Mouse (Mus musculus) c-Kit-positive CD71-positive TER-119-positive erythroid progenitor cells, embryonic 14.5 days (primary cell): Measurements from ENCODE around the gene Slc45a2.
A peak's percentile ranks its signal among the peaks of the same experiment; 100 is the strongest.
"Not testable (repeated sequence)": the region's sequence is repeated elsewhere in the genome, so short reads cannot be mapped to it uniquely, and the experiment has no call there.

ENCODE experiments used
- DNase-seq: peaks from one replicate; pipeline ENCODE4 v3.0.0-alpha.2; 2013; ENCODE audit warnings: low spot score

Gene Slc45a2

DNA sequence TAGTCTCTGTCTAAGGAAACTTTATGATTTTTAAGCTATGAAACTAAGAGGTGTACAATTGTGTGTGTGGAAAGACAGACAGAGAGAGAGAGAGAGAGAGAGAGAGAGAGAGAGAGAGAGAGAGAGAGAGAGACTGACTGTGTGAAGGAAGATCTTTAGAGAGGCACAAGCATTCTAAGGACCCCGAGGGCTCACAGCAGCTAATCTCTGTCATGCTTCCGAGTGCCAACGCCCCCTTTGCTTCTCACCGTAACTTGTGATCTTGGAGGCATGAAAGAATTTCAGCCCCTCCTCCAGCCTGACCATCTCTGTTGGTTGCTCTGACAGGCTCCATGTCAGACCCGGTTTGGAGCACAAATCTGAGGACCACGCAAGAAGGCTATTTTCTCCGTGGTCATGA, at the start of gene Slc45a2:
TSS of gene Slc45a2 (plus strand) at position 301 of the 400 bp plus-strand sequence.
- no peak for DNase-seq

DNA sequence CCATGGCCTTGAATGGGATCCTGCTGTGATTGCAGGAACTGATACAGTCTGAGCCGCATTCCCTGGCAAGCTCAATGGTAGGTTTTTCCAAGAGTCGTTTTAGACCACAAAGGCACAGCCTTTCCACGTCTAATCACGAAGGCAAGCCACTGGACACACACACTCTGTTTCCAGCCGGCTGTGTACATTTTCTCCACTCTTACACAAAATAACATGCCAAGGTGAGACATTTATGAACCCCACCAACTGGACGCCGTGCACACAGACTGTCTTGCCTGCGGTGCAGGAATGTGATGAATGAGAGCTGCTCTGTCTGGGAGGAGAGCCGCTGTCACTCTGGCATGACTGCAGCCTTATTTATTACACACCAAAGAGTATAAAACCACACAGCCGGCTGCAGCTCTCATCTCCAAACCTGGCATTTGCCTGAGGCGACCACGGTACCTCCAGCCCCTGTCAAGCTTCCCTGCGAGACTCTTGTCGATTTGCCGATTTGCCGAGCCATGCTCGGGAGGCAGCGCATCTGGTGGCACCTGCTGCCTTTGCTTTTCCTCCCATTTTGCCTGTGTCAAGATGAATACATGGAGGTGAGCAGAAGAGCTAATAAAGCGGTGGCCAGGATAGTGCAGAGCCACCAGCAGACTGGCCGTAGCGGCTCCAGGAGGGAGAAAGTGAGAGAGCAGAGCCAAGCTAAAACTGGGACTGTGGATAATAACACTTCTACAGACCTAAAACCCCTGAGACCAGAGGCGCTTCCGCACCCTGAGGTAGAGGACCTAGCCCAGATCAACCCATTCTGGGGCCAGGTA, 48.4 kb upstream of the Slc45a2 start, which contains the start of gene C1qtnf3:
TSS of gene C1qtnf3 (plus strand) at position 382 of the 809 bp plus-strand sequence.
- no peak for DNase-seq

DNA sequence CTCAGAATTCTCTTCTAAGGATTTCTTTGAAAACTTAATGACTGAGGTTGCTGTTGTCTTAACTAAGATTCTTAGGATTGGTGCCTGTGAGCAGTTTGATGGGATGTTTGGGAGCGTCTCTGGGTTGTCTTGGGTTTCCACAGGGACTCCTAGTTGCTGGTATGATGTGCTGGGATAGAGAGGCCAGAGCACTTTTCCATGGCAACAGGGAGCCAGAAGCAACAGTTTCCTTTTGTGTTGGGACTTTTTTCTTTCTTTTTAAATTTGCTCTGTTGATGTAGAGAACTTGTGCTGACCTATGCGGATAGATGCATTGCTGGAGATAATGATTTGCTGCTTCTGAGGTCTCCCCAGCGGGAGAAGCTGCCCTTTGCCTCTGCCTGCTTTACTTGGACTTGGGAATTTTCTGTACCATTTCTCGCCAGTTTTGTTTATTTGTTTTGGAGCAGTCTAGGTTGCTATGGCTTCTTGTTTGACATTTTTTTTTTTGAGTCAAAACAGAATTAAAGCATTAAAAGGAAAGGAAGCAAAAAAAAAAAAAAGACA, 47.7 kb upstream of the Slc45a2 start:
- DNase-seq: no peak

DNA sequence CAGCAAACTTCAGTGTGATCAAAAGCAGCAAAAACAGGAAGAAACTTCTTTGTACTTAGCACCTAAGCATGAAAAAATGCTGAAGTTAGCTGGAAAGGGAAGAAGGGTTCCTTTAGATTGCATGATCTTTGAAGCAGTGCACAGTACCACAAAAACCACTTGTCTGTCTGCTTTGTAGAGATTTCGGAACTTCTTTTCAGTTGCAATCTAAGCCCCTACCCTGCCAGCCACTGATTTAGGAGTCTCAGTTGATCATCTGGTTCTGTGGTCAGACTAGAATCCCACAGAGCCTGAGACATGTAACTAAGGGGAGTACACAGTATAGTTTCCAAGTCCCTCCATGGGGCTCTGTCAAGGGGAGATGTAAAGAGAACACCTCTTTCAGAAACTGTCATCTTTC, 47.1 kb upstream of the Slc45a2 start:
- no peak for DNase-seq

DNA sequence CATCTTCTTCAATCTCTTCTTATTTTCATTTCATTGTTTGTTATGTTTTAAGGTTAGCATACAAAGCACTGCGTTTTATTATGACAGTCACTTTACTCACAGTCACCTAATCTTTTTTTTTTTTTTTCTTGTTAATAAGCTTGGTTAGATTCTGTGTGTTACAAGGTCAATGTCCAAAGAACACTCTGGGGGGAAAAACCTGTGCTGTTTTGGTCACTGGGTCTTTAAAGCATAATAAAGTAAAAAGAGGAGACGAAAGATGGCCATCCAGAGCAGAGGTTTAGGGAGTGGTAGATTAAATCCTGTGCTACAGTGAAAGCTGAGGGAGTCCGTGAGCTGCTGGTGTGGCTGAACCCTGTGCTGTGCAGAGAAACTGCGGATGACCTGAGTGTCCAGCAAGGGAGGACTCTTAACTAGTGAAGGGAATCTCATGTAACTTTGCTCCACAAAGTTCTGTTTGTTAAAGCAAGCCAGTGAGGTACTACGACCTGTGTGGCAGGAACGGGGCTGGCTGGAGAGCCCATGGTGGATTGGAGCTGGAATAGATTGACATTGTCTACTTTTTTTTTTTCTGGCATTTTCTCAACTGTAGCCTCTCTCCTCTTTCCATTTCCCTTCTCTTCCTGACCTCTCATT, 46.0 kb upstream of the Slc45a2 start:
- no peak for DNase-seq

DNA sequence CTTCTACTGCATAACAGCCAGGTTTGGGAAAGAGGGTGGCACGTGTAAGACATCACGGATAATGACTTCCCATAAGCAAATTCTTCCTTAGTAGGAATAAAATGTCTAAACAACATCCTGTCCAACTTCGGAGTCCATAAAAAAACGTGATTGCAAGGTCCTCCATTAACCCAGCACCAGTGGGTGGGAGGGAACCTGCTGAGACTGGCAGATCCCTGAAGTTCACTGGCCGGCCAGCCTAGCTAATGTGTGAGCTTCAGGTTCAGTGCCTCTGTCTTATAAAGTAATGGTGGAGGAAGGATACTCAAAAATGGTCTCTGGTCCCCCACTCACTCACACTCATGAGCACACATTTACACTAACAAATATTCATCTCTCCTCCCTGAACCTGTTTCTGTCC, 45.4 kb upstream of the Slc45a2 start:
- no peak for DNase-seq

DNA sequence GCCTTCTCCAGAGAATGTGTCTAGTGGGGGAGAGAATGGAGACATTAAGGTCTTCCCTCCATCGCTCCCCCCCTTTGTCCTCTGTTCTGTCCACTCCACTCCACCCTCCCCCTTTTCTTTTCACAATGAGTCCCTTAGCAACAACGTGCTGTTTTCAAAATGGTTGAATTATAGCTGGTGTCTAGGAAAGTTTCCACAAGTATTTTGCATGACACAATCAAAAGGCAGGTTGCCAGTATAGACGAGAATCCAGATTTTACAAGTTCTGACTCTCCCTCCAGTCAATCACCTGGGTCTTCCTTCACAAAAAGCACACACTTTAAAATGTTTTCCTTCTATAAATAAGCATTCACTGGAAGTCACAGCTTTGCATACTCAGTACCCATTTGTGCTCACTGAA, 43.8 kb upstream of the Slc45a2 start:
- no peak for DNase-seq

DNA sequence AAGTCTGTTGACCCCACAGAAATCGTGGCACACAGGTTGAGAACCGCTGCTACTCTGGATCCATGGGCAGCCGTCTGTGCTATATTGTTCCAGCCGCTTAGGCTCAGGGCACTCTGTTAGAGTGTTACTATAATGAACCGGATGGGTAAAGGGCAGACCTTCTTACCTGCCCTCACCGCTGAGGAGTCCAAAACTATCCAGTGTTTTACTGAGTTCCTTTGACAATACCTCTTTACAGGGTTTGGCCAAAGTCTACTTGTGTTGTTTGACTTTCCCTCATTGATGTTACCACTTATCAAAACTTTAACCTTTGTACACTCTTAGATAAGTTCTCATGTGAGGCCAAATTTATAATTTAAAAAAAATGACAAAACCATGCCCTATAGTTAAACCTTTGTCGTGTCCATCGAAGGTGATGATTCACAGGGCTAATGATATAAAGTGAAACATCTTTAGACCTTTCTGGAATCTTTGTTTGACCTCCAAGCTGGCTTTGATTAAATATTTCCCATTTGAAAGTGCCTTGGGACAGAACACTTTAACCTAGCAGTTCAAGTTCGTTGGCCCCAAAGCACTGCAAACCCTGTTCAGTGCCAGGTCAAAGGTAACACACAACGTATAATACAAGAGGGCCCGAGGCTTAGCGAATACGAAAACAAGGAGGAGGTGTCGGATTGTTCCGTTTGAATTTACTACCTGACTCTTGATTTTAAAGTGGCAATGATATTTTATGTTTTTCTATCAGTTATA, 41.1 kb upstream of the Slc45a2 start:
- DNase-seq: no peak

DNA sequence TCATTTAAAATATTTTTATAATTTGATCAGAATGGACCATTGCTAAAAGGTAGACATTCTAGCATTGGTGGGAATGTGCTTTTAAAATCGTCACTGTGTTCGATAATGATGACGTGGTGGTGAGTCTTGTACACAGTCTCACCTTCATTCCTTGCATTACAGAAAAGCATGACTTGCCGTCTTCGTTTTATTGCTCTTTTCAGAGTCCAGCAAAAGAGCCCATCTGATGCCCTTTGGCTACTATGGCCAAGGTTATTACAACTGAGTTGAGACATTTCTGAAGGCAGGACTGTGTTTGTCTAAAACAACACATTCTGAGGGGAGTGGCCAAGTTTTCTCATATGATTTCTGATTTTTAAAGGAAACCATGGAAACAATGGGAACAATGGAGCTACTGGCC, 40.3 kb upstream of the Slc45a2 start:
- DNase-seq: no peak

DNA sequence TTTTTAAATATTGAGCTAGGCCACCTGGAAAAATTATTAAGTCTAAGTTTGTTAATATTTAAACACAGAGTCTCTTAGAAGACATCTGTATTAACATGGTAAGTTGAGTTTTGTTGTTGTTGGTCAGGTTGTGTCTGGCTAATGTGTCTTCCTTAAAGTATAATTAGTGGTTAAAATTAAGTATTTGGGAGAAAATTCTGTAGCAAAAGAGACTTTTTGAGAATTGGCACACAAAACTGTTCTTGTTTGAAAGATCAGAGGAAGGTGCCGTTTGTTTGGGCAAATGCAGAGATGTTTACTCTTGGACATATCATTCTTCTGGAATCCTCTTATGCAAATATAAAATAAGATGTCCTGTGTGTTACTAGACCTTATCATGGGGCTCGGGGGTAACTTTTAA, 37.9 kb upstream of the Slc45a2 start:
- DNase-seq: no peak

DNA sequence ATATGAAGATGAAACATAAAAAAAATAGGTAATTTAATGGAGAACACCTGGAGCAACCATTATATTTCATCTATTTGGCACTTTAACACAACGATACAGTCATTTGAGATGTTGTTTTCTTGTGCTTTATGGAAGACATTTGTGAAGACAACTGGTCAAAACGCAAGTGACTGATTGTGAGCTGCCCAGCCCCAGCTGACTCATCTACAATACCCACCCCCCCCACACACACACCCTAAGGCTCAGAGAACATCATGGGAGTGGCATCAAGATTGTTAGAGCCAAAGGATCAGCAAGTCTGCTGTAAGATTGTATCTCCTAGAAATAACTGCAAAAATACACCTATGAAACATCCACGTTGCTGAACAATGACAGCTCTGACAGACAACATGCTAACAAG, 31.1 kb upstream of the Slc45a2 start:
- no peak for DNase-seq

DNA sequence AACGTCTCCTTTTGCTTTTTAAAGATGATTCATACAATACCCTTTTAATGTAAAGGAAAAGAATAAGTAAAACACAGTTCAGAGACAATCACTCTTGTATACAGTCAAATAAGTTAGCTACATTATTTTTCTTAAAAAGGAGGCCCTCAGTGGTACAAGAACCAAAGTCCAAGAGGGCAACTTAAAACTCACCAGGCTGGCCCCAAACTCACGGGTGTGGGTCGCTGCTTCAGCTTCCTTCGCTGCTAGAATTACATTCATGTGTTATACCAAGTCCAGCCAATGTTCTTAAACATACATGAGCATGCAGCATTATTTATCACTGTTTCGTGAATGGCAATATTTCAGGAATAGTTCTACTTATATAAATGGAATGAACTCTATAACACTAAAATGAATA, 29.7 kb upstream of the Slc45a2 start:
- DNase-seq: no peak

DNA sequence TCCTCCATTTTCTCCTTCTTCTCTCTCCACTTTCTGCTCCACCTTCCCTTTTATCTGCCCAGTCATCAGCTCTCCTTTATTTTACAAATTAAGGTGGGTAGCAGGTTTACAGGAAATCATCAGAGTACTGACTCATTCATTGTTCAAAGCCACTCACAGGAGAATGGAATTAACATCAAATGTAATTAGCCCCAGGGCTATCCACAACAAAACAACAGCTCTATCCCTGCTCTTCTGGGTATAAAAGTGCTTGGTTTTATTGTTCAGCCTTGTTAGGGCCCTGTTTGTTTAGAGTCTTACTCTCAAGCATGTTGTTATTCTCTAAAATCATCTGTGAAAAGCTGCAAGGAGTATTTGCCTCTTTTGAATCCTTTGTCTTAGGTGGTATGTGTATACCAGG, 23.4 kb upstream of the Slc45a2 start:
- DNase-seq: no peak

DNA sequence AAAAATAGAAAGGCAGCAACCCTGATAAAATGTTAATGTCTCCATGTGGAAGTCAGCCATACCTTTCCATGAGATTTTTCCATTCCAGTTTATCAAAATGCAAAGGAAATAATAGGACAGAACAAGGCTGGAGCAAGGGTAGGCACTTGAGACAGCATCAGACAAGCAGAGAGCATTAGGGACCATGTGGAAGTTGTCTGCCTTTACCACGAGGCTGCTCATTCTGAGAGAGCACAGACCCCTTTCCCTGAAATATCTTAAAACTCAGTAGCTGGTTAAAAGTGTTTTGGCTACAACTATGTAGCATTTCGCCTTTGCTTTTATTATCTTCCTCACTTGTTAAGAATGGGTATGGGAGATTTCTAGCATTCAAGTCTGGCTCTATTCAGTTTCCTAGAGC, 19.8 kb upstream of the Slc45a2 start:
- DNase-seq: no peak

DNA sequence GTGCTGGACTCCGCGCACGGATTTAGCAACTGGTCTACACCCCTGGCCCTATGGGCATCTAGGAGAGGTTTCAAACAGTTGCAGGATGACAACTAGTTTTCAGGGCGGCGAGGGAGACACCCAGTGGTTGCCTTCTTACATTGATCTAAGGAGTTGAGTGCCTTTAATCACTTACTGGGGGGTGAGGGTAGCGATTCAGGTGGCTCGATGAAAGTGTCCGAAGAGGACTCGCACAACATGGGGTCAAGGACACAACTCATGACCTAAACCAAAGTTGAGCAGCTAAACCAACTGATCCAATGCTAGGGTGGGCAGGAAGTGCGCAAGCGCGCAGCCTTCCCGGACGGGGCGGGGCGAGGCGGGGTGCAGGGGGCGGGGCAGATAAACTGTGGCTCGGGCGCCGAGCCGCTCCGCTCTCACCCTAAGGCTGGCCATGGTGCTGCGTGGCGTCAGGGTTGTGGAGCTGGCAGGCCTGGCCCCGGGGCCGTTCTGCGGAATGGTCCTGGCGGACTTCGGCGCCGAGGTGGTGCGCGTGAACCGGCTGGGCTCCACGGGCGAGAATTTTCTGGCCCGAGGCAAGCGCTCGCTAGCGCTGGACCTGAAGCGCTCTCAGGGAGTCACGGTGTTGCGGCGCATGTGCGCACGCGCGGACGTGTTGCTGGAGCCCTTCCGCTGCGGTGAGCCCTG, 19.0 kb upstream of the Slc45a2 start, which contains the start of gene Amacr:
TSS of gene Amacr (plus strand) at position 380 of the 687 bp plus-strand sequence.
- DNase-seq: peak; percentile 76

DNA sequence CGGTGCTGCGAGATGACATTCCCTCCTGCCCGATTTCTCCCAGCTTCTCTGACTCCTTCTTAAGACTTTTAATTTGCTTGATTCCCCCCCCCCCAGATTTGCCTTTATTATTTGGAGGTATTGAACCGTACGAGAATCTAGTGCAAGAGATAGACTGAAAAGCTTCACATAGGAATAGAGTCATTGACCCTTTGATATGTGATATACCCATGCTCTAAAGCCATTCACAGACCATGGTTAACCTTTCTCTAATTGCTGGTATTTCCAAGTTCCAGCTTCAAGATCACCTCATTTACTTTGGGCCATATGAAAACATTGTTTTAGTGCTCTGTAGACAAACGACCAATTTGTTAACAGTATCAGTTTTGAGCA, 18.5 kb upstream of the Slc45a2 start:
- no peak for DNase-seq

DNA sequence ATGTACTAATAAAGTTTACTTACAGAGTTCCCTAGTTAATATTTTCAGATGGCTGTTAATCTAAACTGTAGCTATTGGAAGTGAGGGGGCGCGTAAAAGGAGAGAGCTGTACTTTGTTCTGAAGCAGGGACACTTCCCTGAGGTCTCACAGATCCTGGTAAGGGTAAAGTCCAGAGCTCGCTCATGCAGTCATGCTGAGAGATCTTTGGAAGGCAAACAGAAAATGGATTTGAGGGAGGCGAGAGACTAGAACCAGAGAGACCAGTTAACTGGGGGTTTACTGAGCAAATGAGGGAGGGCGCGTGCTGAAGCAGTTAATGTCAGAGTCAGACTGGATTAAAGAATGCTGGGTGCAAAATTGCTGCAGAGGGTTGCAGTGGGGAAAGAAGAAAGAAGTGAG, 14.8 kb upstream of the Slc45a2 start:
- no peak for DNase-seq

DNA sequence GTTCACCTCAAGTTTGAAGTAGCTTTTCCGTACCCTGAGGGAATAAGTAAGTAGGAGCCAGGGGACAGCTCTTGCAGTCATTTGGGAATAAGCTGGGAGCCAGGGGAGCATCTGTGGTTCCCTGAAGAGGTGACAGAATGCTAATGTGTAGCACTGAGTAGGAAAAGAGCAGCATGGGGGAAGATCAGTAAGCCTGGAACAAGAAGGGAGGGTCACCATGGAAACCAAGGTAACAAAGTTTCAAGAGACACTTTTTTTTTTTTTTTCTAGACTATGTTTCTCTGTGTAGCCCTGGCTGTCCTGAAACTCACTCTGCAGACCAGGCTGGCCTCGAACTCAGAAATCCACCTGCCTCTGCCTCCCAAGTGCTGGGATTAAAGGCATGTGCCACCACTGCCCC, 14.0 kb upstream of the Slc45a2 start:
- not testable (repeated sequence) for DNase-seq

DNA sequence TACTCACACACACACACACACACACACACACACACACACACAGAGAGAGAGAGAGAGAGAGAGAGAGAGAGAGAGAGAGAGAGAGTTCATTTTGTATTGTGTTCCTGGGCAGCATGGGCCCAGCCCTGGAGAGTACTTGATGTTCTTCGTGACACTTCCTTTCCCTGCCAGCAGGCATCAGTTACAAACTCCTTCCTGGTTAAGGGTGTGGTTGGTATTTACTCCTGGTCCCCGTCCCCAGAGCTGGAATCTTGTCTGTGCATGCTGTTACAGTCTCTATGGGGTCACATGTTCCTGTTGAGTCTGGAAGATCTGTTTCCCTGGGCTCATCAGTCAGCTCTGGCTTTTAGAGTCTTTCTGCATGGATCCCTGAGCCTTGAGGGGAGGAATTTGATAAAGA, 10.1 kb upstream of the Slc45a2 start:
- no peak for DNase-seq

DNA sequence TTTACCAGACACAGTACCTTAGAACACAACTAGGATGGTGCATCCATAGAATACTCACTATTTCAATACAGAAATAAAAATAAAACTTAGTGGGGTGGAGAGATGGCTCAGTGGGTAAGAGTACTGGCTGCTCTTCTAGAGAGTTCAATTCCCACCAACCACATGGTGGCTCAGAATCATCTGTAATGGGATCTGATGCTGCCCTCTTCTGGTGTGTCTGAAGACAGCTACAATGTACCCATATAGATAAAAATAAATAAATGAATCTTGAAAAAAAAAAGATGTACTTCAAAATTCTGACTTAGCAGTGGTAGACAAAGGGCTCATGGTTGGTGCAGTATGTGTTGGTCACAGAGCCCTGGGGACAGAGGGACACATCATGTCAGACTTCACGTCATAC, 9.0 kb upstream of the Slc45a2 start:
- DNase-seq: no peak

DNA sequence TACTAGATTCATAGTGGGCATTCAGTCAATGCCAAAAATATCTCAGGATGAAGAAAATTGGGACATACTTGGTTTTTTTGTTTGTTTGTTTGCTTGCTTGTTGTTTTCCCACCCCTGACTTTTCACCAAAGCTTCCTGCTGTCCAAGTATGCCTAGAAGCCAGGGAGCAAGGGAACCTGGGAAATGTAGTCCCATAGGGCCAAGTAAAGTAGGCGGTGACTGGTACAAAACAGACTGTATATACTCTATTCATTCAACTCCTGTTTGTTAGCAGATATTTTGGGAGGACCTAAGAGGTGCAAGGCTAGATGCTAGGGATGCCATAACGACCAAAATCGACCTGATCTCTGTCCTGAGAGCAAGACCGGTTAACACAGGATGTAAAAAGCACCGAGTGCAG, 689 bp upstream of the Slc45a2 start:
- DNase-seq: no peak

DNA sequence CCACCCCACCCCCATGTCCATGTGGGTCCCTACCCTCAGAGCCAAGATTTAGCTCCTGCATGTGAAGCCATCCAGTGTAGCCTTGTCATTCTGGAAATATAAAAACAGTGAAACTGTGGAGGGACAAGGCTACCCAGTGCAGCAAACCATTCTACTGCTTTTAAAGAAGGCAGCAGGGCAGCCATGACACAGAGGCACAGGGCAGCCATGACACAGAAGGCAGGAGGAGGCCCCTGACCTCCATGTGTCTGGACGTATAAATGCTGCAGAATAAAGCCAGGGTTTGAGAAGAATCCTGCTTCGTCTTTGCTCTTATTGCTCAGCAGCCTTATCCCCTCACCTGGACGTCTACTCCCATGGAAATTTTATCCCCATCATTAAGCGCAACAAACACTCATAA, 3.3 kb downstream of the Slc45a2 start:
- DNase-seq: no peak
